Mouse (Mus musculus): ENCODE measurements around the gene Mthfd2. TPM values are rescaled to one million over a fixed set of nuclear protein-coding genes. Genes with fewer than 3 reads are reported as not detected.

Gene Mthfd2
- polyA plus RNA-seq (2015; fragmentation: Illumina TruSeq; extraction: RNeasy Lipid Tissue Mini Kit (QIAGEN cat#74804); ENCODE audit: low read depth, low replicate concordance), result 11.2 TPM

GRCm38 (mm10) chr6:83325525-83326393, at the start of gene Mthfd2, which contains the start of gene Mob1a:
Gene Mthfd2 (minus strand): TSS chr6:83325908.
Gene Mob1a (plus strand): TSS chr6:83326016.

GRCm38 (mm10) chr6:83348873-83349272, 23.2 kb upstream of the Mthfd2 start, which contains the start of gene Bola3:
Gene Bola3 (plus strand): TSS chr6:83349147.

Other genes with a start within 250 kb of the Mthfd2 start
- 39.5 TPM for gene Pcgf1, start 248.0 kb downstream of the Mthfd2 start, polyA plus RNA-seq (2015; fragmentation: Illumina TruSeq; extraction: RNeasy Lipid Tissue Mini Kit (QIAGEN cat#74804); ENCODE audit: low read depth, low replicate concordance)
- not detected for gene Lbx2, start 239.5 kb downstream of the Mthfd2 start, polyA plus RNA-seq (2015; fragmentation: Illumina TruSeq; extraction: RNeasy Lipid Tissue Mini Kit (QIAGEN cat#74804); ENCODE audit: low read depth, low replicate concordance)
- gene Ccdc142, start 224.3 kb downstream of the Mthfd2 start, polyA plus RNA-seq (2015; fragmentation: Illumina TruSeq; extraction: RNeasy Lipid Tissue Mini Kit (QIAGEN cat#74804); ENCODE audit: low read depth, low replicate concordance), result 1.9 TPM
- 4.3 TPM for gene Gm42688, start 224.3 kb downstream of the Mthfd2 start, polyA plus RNA-seq (2015; fragmentation: Illumina TruSeq; extraction: RNeasy Lipid Tissue Mini Kit (QIAGEN cat#74804); ENCODE audit: low read depth, low replicate concordance)
- 109 TPM for gene Mrpl53, start 216.9 kb downstream of the Mthfd2 start, polyA plus RNA-seq (2015; fragmentation: Illumina TruSeq; extraction: RNeasy Lipid Tissue Mini Kit (QIAGEN cat#74804); ENCODE audit: low read depth, low replicate concordance)
- gene Mogs, start 210.4 kb downstream of the Mthfd2 start, polyA plus RNA-seq (2015; fragmentation: Illumina TruSeq; extraction: RNeasy Lipid Tissue Mini Kit (QIAGEN cat#74804); ENCODE audit: low read depth, low replicate concordance), result 21.4 TPM
- 53.1 TPM for gene Wbp1, start 204.3 kb downstream of the Mthfd2 start, polyA plus RNA-seq (2015; fragmentation: Illumina TruSeq; extraction: RNeasy Lipid Tissue Mini Kit (QIAGEN cat#74804); ENCODE audit: low read depth, low replicate concordance)
- gene Ino80b, start 200.5 kb downstream of the Mthfd2 start, polyA plus RNA-seq (2015; fragmentation: Illumina TruSeq; extraction: RNeasy Lipid Tissue Mini Kit (QIAGEN cat#74804); ENCODE audit: low read depth, low replicate concordance), result 16.5 TPM
- gene Rtkn, start 190.4 kb downstream of the Mthfd2 start, polyA plus RNA-seq (2015; fragmentation: Illumina TruSeq; extraction: RNeasy Lipid Tissue Mini Kit (QIAGEN cat#74804); ENCODE audit: low read depth, low replicate concordance), result 108 TPM
- 30.7 TPM for gene Wdr54, start 169.5 kb downstream of the Mthfd2 start, polyA plus RNA-seq (2015; fragmentation: Illumina TruSeq; extraction: RNeasy Lipid Tissue Mini Kit (QIAGEN cat#74804); ENCODE audit: low read depth, low replicate concordance)
- gene 1700003E16Rik, start 169.5 kb downstream of the Mthfd2 start, polyA plus RNA-seq (2015; fragmentation: Illumina TruSeq; extraction: RNeasy Lipid Tissue Mini Kit (QIAGEN cat#74804); ENCODE audit: low read depth, low replicate concordance), result 25.7 TPM
- gene Dctn1, start 160.0 kb downstream of the Mthfd2 start, polyA plus RNA-seq (2015; fragmentation: Illumina TruSeq; extraction: RNeasy Lipid Tissue Mini Kit (QIAGEN cat#74804); ENCODE audit: low read depth, low replicate concordance), result 208 TPM
- gene Slc4a5, start 106.1 kb downstream of the Mthfd2 start, polyA plus RNA-seq (2015; fragmentation: Illumina TruSeq; extraction: RNeasy Lipid Tissue Mini Kit (QIAGEN cat#74804); ENCODE audit: low read depth, low replicate concordance), result 1.6 TPM
- 20.1 TPM for gene Mob1a, start 108 bp upstream of the Mthfd2 start, polyA plus RNA-seq (2015; fragmentation: Illumina TruSeq; extraction: RNeasy Lipid Tissue Mini Kit (QIAGEN cat#74804); ENCODE audit: low read depth, low replicate concordance)
- gene Bola3, start 23.2 kb upstream of the Mthfd2 start, polyA plus RNA-seq (2015; fragmentation: Illumina TruSeq; extraction: RNeasy Lipid Tissue Mini Kit (QIAGEN cat#74804); ENCODE audit: low read depth, low replicate concordance), result 79.8 TPM
- gene Tet3, start 133.2 kb upstream of the Mthfd2 start, polyA plus RNA-seq (2015; fragmentation: Illumina TruSeq; extraction: RNeasy Lipid Tissue Mini Kit (QIAGEN cat#74804); ENCODE audit: low read depth, low replicate concordance), result 11.8 TPM
- gene Dguok, start 181.1 kb upstream of the Mthfd2 start, polyA plus RNA-seq (2015; fragmentation: Illumina TruSeq; extraction: RNeasy Lipid Tissue Mini Kit (QIAGEN cat#74804); ENCODE audit: low read depth, low replicate concordance), result 35.0 TPM
- gene Actg2, start 210.4 kb upstream of the Mthfd2 start, polyA plus RNA-seq (2015; fragmentation: Illumina TruSeq; extraction: RNeasy Lipid Tissue Mini Kit (QIAGEN cat#74804); ENCODE audit: low read depth, low replicate concordance), result not detected
- gene Stambp, start 246.8 kb upstream of the Mthfd2 start, polyA plus RNA-seq (2015; fragmentation: Illumina TruSeq; extraction: RNeasy Lipid Tissue Mini Kit (QIAGEN cat#74804); ENCODE audit: low read depth, low replicate concordance), result 33.7 TPM

Measured in brain, adult 10 weeks (tissue).